Mouse (Mus musculus): ENCODE data around the gene Vac14.

The Vac14 gene

GRCm38 (mm10) chr8:110749500-110750170 is 131.2 kb downstream of the Vac14 start:
- peak; percentile 90 for DNase-seq (ENCODE audit: low read depth)

- DNase-seq (ENCODE audit: low read depth): no peak
These were observed 131.9 kb downstream of the Vac14 start for GRCm38 (mm10) chr8:110750269-110750668.

- no peak for DNase-seq (ENCODE audit: low read depth)
These were observed 133.1 kb downstream of the Vac14 start for GRCm38 (mm10) chr8:110751490-110751889.

DNA sequence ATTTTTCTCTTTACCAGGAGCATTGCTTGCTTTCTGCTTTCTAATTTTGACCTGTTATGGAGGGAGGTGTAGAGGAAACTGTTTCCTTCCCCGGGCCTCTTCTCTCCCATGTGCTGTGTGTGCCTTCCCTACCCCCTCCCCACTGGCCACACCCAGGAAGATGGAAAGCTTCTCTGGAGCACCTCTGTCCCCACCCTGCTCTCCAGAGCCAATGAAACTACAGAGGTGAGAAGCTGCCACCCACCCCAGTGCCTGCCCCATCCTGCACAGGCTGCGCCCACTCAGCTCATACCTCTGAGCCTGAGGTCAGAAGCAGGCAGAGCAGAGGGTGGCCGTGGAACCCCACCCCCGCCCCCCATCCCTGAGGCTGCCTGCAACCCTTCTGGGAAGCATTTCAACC is 136.3 kb downstream of the Vac14 start:
- DNase-seq (ENCODE audit: low read depth): no peak

DNA sequence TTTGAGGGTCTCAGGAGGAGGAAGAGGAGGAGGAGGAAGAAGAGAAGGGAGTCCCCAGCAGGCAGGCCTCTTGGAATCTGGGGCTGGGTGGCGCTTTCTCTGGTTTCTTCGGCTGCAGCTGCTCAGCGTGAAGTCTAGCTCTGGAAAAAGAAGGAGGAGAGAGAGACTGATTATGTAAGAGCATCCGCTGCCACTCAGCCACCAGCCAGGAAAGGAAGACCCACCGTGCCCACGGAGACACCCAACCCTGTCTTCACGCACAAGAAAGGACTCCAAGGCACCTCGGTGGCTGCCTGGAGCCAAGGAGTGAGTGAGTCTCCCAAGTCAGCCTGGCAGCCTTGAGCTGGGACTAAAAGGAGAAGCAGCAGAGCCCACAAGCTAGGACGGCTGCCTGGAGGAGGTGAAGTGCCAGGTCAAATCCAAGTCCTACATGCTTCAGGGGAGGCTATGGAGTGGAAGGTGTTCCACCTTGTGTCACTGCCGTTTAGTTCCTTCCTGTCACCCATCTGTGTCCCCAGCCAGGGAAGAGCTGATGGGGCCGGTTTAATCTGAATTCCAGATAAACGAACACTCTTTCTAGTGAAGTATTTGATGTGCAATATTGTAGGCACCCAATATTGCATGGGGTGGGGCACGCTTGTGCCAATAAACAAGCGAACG is 137.3 kb downstream of the Vac14 start:
- DNase-seq (ENCODE audit: low read depth): no peak

GRCm38 (mm10) chr8:110756196-110756595 is 137.8 kb downstream of the Vac14 start:
- no peak for DNase-seq (ENCODE audit: low read depth)

DNA sequence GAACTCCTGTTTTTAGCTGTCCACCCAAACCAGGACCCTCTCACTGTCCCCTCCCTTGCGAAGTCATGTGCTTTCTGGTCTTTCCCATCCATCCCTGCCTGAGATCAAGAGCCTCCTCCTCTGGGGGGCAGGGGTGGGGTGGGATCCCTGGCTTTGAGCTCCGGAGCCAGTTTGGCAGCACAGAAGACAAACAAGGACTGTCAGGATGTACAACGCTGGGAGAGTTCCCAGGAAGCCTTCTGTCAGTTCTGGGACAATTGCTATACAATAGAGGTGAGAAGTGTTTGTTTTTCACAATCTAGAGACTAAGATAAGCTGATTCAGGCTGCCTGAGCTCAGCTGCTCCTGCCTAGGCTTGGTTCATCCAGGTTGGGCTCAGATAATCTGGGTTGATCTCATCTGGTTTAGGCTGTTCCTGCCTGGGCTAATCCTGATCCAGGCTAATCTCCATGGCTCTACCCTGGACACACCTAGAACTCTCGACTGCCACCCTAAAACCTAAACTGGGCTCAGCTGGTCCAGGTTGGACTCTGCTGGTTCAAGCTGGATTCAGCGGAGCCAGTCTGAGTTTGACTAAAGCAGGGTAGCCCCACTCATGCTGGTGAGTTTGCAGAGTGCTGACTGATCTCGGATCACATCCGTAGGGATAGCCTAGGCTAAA is 142.0 kb downstream of the Vac14 start:
- no peak for DNase-seq (ENCODE audit: low read depth)

DNA sequence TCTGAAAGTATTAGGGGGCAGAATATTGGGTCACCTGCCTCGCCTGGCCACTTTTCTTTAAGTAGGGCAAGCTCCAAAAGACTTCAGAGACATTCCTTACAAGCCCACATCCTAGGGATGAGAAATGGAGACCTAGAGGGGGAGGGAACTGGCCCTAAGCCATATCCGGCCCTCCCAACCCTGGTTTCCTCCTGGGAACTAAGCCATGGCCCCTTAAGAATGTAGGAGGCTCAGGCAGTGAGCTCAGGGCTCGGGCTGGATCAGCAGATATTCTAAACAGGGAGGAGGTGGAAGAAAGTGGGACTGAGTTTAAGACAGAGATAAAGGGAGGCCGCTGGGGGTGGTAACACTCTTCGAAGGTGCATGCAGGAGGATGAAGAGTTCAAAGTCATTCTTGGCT is 142.8 kb downstream of the Vac14 start:
- DNase-seq (ENCODE audit: low read depth): peak; percentile 74

DNA sequence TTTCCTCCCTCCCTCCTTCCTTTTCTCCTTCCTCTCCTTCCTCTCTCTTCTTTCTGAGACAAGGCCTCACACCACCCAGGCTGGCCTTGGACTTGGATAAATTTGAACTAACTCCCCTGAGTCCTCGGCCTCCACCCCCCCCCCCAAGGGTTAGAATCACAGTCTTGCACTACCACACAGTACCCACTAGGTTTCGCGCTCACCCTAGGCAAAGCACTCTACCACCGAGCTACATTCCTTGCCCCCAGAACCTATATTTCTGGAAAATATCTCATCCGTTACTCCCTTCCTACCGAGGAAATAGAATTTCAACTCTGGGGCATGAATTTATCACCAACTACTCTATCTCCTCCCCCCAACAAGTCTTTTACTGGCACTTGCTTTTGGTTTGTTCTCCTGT is 143.6 kb downstream of the Vac14 start:
- peak; percentile 61 for DNase-seq (ENCODE audit: low read depth)

GRCm38 (mm10) chr8:110764671-110765070 is 146.3 kb downstream of the Vac14 start:
- DNase-seq (ENCODE audit: low read depth): no peak

- no peak for DNase-seq (ENCODE audit: low read depth)
These were observed 148.9 kb downstream of the Vac14 start for GRCm38 (mm10) chr8:110767261-110767660.
